In the genomic region with DNA sequence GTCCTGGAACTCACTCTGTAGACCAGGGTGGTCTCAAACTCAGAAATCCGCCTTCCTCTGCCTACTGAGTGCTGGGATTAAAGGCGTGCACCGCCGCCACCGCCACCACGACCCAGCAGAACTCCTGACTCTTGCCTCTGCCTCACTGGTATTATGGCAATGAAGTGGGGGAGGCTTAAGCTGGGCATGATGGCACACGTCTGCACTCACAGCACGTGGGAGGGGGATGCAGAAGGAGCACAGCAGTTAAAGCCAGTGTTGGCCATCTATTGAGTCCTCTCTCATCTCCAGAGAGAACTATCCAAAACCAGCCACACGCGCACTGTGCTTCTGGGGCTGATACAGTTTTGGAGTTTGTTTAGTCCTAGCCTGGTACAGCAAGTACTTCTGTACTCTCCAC, we compare ENCODE assay signal across 24 mouse cellular contexts. TPM values are rescaled to one million over a fixed set of nuclear protein-coding genes. Genes with fewer than 3 reads are reported as not detected.
DNase-seq lines count a peak whose midpoint lies in the region; TF ChIP-seq lines count a peak whose summit lies in the region.
"Had no signal": no experiment of that assay in that cellular context is flagged by ENCODE, and none has a peak within 500 bp of the region (broad histone marks: within the 10 kb centered on the region; RNA-seq: fewer than 3 reads in every experiment).

No protein-coding gene starts in this region.

- H3K27me3 ChIP-seq in E14TG2a.4 (ENCODE audit: insufficient read depth, low read length) = no peaks in the 10 kb centered on the region
- H3K27me3 ChIP-seq: embryonic facial prominence, embryonic 13.5 days; embryonic facial prominence, embryonic 15.5 days; forebrain, embryonic 13.5 days; forebrain, embryonic 15.5 days; Patski had no signal

- no peaks in the 10 kb centered on the region for H3K9me3 ChIP-seq in E14TG2a.4 (ENCODE audit: low read length)
- H3K9me3 ChIP-seq: embryonic facial prominence, embryonic 13.5 days; embryonic facial prominence, embryonic 15.5 days; forebrain, embryonic 13.5 days; forebrain, embryonic 15.5 days; G1E had no signal

- peak overlapping the region; percentile 53; the same call in 1 of the 2 replicates for H3K27ac ChIP-seq in layer of hippocampus, adult 2 months
- H3K27ac ChIP-seq: embryonic facial prominence, embryonic 13.5 days; embryonic facial prominence, embryonic 15.5 days; forebrain, embryonic 13.5 days; forebrain, embryonic 15.5 days had no signal

- no peak overlapping the region for H3K4me3 ChIP-seq in layer of hippocampus, adult 2 months
- 0 out of 2 replicates have a peak overlapping the region, but pooled peaks have one; percentile 17 for H3K4me3 ChIP-seq in E14TG2a.4 (replicated peaks; ENCODE audit: low read length)
- H3K4me3 ChIP-seq: embryonic facial prominence, embryonic 13.5 days; embryonic facial prominence, embryonic 15.5 days; erythroblast, embryonic 14.5 days; forebrain, embryonic 13.5 days; forebrain, embryonic 15.5 days had no signal

- H3K4me1 ChIP-seq in E14TG2a.4 (replicated peaks; ENCODE audit: low read depth, low read length) = peaks cover 39% of the 10 kb centered on the region
- H3K4me1 ChIP-seq: forebrain, embryonic 13.5 days; forebrain, embryonic 15.5 days had no signal

- no peak for DNase-seq in layer of hippocampus, adult 2 months (ENCODE audit: low spot score in 2 of 2)
- DNase-seq in layer of hippocampus, adult 9-10 months (ENCODE audit: low spot score) = no peak
- peak; percentile 58 for DNase-seq in fat pad, adult 2 months (ENCODE audit: extremely low read depth, low read depth, low spot score)
- DNase-seq in cerebellum, postnatal 4 days (ENCODE audit: low spot score in 2 of 2) = no peak
- no peak for DNase-seq in kidney, postnatal 25 days
- DNase-seq: adrenal gland, adult 8-10 months; adrenal gland, postnatal 14 days; adrenal gland, postnatal 36 days; cerebellum, adult 11-12 months; cerebellum, adult 2 months; cerebellum, adult 9-10 months; cerebellum, postnatal 10 days; cerebellum, postnatal 25 days; embryo, embryonic 11 days; forebrain, postnatal 0 days had no signal

- no peak for TF ChIP-seq CTCF in layer of hippocampus, adult 2 months (conservative IDR thresholded peaks at IDR 0.05)
- TF ChIP-seq CTCF in E14TG2a.4 (conservative IDR thresholded peaks at IDR 0.05; ENCODE audit: low read length) = no peak

- H3K36me3 ChIP-seq in E14TG2a.4 (ENCODE audit: insufficient read depth, low read length) = no peaks in the 10 kb centered on the region
- H3K36me3 ChIP-seq: embryonic facial prominence, embryonic 13.5 days; embryonic facial prominence, embryonic 15.5 days; forebrain, embryonic 15.5 days had no signal

RNA-seq across cellular contexts. Expression of gene Kcnip2, which starts 17.8 kb away (rescaled TPM):
- total RNA-seq in layer of hippocampus, adult 2 months (2021) = 100 to 1,000 TPM; 212 to 222 TPM
- total RNA-seq: common myeloid progenitor, adult 5-6 weeks had no signal

RNA-seq across cellular contexts. Expression of gene Mgea5, which starts 50.0 kb away (rescaled TPM):
- 100 to 1,000 TPM; 166 to 170 TPM for total RNA-seq in layer of hippocampus, adult 2 months (2021)
